ENCODE assay signal across 8 mouse cellular contexts in the genomic region with DNA sequence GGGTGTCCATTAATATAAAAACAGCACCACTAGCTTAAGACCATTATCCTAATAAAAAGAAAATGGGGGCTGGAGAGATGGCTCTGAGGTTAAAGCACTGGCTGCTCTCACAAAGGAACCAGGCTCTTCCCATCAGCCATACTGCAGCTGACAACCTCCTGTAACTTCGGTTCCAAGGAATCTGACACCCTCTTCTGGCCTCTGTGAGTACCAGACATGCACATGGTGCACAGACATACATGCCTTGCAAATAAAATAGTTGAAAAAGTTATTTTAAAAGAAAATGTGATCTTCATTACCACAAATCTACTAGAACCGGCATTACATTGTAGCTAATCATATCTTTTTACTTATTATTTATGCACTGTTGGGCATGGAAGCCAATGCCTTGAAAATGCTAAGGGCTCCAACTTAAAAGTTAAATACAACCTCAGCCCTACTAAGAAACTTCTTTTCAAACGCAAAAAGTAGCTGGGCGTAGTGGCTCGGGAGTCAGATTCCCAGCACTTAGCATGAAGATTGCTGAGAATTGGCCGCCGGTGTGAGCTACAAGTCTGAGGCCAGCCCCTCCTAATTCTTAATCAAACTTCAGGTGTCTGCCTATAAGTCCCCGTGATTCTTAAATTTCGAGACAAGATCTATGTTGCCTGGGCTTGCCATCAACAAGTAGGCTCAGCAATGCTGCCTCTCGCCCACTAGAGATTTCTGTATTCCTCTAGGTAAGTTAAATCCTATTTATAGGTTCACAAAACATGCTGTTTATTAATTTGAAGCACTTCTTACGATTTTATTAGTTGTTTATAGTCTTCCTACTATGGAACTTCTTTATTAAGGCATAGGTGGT. TPM values are rescaled to one million over a fixed set of nuclear protein-coding genes. Genes with fewer than 3 reads are reported as not detected.
A peak's percentile ranks its signal among the peaks of the same experiment; 100 is the strongest.
DNase-seq lines count a peak whose midpoint lies in the region; ATAC-seq and TF ChIP-seq lines count a peak whose summit lies in the region.

No protein-coding gene starts in this region.

- peak overlapping the region; percentile 71 for H3K4me2 ChIP-seq in CH12.LX (ENCODE audit: insufficient read depth, low read depth, poor library complexity, severe bottlenecking)
- peak overlapping the region; percentile 72 for H3K4me2 ChIP-seq in embryonic facial prominence, embryonic 15.5 days (replicated peaks)
- peak overlapping the region; percentile 55 for H3K4me2 ChIP-seq in neural tube, embryonic 14.5 days (ENCODE audit: low read depth, low read length)

- peaks cover 33% of the 10 kb centered on the region for H3K4me1 ChIP-seq in erythroblast, embryonic 14.5 days (ENCODE audit: control insufficient read depth)
- peaks cover 0 to 31% of the 10 kb centered on the region in 2 experiments; a peak in 2 of 4 replicates for H3K4me1 ChIP-seq in CH12.LX (ENCODE audit: control insufficient read depth in 1 of 2, insufficient read depth in 2 of 2)
- H3K4me1 ChIP-seq in embryonic facial prominence, embryonic 15.5 days, result peaks cover 6% of the 10 kb centered on the region; the same call in 1 of the 2 replicates
- peaks cover 9% of the 10 kb centered on the region for H3K4me1 ChIP-seq in limb, embryonic 10.5 days
- H3K4me1 ChIP-seq in neural tube, embryonic 14.5 days (ENCODE audit: control insufficient read depth, insufficient read depth, low read length), result peaks cover 6% of the 10 kb centered on the region

- dilution Hi-C loops in CH12.LX (cut with MboI; ENCODE audit: extremely low pct_ligation_motif_present, extremely low pct_unique_long_range_greater_than_20kb, low sequenced_read_pairs), result no loop called here

- peak in 1 of 2 experiments; percentile 92; a peak in 2 of 4 replicates for TF ChIP-seq CTCF in CH12.LX (conservative IDR thresholded peaks at IDR 0.05 in 1 of 2, IDR thresholded peaks at IDR 0.05 in 1 of 2; ENCODE audit: low read depth in 2 of 2, low read length in 2 of 2)

- H3K79me2 ChIP-seq in CH12.LX (replicated peaks; ENCODE audit: control insufficient read depth, extremely low read depth, insufficient read depth, poor library complexity, severe bottlenecking), result no peaks in the 10 kb centered on the region; the same call in 1 of the 2 replicates

- in situ Hi-C loops in CH12.LX (cut with MboI; ENCODE audit: low pct_ligation_motif_present, low pct_unique_long_range_greater_than_20kb, low sequenced_read_pairs), result loop anchor here (5.0 to 10.0 kb wide), 4 partner anchors 85 to 545 kb away; a partner anchor contains a TSS

- peak; percentile 84 for DNase-seq in CH12.LX (ENCODE audit: extremely low read depth)
- no peak for DNase-seq in limb, embryonic 10.5 days (ENCODE audit: low spot score)
- DNase-seq in left cerebral cortex, postnatal 36 days (ENCODE audit: low spot score in 2 of 2), result no peak
- no peak for DNase-seq in frontal cortex, postnatal 36 days (ENCODE audit: low spot score in 2 of 2)

- intact Hi-C loops in left cerebral cortex, postnatal 36 days (cut with DNase I), result loop anchor here (2.0 to 10.0 kb wide), 2 partner anchors 73 to 555 kb away; a partner anchor contains a TSS

- peak overlapping the region; percentile 67 for H3K9ac ChIP-seq in CH12.LX (ENCODE audit: insufficient read depth, low read depth)
- H3K9ac ChIP-seq in embryonic facial prominence, embryonic 15.5 days, result peak overlapping the region; percentile 49; the same call in 1 of the 2 replicates
- peak overlapping the region; percentile 69 for H3K9ac ChIP-seq in neural tube, embryonic 14.5 days (replicated peaks; ENCODE audit: low read depth, low read length)

- H3K9me3 ChIP-seq in erythroblast, embryonic 14.5 days (ENCODE audit: control insufficient read depth, low read length), result no peaks in the 10 kb centered on the region
- H3K9me3 ChIP-seq in CH12.LX (replicated peaks; ENCODE audit: low read length), result no peaks in the 10 kb centered on the region
- H3K9me3 ChIP-seq in embryonic facial prominence, embryonic 15.5 days (replicated peaks), result no peaks in the 10 kb centered on the region
- H3K9me3 ChIP-seq in limb, embryonic 10.5 days (replicated peaks), result no peaks in the 10 kb centered on the region
- H3K9me3 ChIP-seq in neural tube, embryonic 14.5 days (ENCODE audit: control insufficient read depth, low read length), result no peaks in the 10 kb centered on the region

- WGBS in embryonic facial prominence, embryonic 15.5 days, result 12% methylated on average over 11 of the region's 11 CpGs
- 29% methylated on average over 11 of the region's 11 CpGs for WGBS in limb, embryonic 10.5 days
- 32% methylated on average over 11 of the region's 11 CpGs for WGBS in neural tube, embryonic 14.5 days

- H3K27me3 ChIP-seq in erythroblast, embryonic 14.5 days (ENCODE audit: control insufficient read depth), result no peaks in the 10 kb centered on the region
- no peaks in the 10 kb centered on the region for H3K27me3 ChIP-seq in CH12.LX (replicated peaks)
- no peaks in the 10 kb centered on the region for H3K27me3 ChIP-seq in embryonic facial prominence, embryonic 15.5 days
- no peaks in the 10 kb centered on the region for H3K27me3 ChIP-seq in limb, embryonic 10.5 days (ENCODE audit: low read depth, poor library complexity, severe bottlenecking)
- H3K27me3 ChIP-seq in neural tube, embryonic 14.5 days (ENCODE audit: control insufficient read depth, insufficient read depth, low read length), result no peaks in the 10 kb centered on the region

- no peak for TF ChIP-seq EP300 in CH12.LX (IDR thresholded peaks at IDR 0.05; ENCODE audit: low read length)

- peak; percentile 94 for TF ChIP-seq RAD21 in CH12.LX (IDR thresholded peaks at IDR 0.05; ENCODE audit: low read depth, low read length)

- TF ChIP-seq POLR2A in CH12.LX (IDR thresholded peaks at IDR 0.05; ENCODE audit: low read depth, low read length), result peak; percentile 34

- H3K27ac ChIP-seq in CH12.LX (ENCODE audit: insufficient read depth, low read depth), result no peak overlapping the region
- peak overlapping the region; percentile 58; the same call in 1 of the 2 replicates for H3K27ac ChIP-seq in embryonic facial prominence, embryonic 15.5 days (replicated peaks)
- peak overlapping the region; percentile 94 for H3K27ac ChIP-seq in limb, embryonic 10.5 days
- H3K27ac ChIP-seq in neural tube, embryonic 14.5 days (ENCODE audit: low read depth, low read length), result peak overlapping the region; percentile 66; the same call in 1 of the 2 replicates

- ATAC-seq in erythroblast, adult 5-6 weeks (replicated peaks; ENCODE audit: low FRiP score, poor library complexity, severe bottlenecking), result no peak
- ATAC-seq in embryonic facial prominence, embryonic 15.5 days (ENCODE audit: insufficient number of reproducible peaks, low FRiP score, low TSS enrichment, low read depth), result no peak
- no peak for ATAC-seq in neural tube, embryonic 14.5 days (ENCODE audit: low read depth)

- H3K4me3 ChIP-seq in erythroblast, embryonic 14.5 days (replicated peaks), result peak overlapping the region; percentile 73
- peak overlapping the region; percentile 60 to 99 (median 79) for H3K4me3 ChIP-seq in CH12.LX (replicated peaks in 1 of 3; ENCODE audit: low read depth in 2 of 3, low read length in 2 of 3, poor library complexity in 1 of 3)
- H3K4me3 ChIP-seq in embryonic facial prominence, embryonic 15.5 days (replicated peaks), result peak overlapping the region; percentile 72
- H3K4me3 ChIP-seq in limb, embryonic 10.5 days, result peak overlapping the region; percentile 80
- H3K4me3 ChIP-seq in neural tube, embryonic 14.5 days (ENCODE audit: low read depth, low read length), result peak overlapping the region; percentile 52

- no peaks in the 10 kb centered on the region for H3K36me3 ChIP-seq in erythroblast, embryonic 14.5 days (ENCODE audit: control insufficient read depth)
- H3K36me3 ChIP-seq in CH12.LX (replicated peaks in 1 of 2; ENCODE audit: control insufficient read depth in 1 of 2, insufficient read depth in 1 of 2, low read length in 1 of 2), result peaks cover 0 to 2% of the 10 kb centered on the region in 2 experiments
- H3K36me3 ChIP-seq in embryonic facial prominence, embryonic 15.5 days, result no peaks in the 10 kb centered on the region
- H3K36me3 ChIP-seq in limb, embryonic 10.5 days, result no peaks in the 10 kb centered on the region
- H3K36me3 ChIP-seq in neural tube, embryonic 14.5 days (ENCODE audit: control insufficient read depth, insufficient read depth, low read length), result no peaks in the 10 kb centered on the region

RNA-seq across cellular contexts. Expression of a gene that starts 1.2 kb away (rescaled TPM):
- not detected in 2 replicates for polyA plus RNA-seq in erythroblast, embryonic 14.5 days (2012)
- 1.9 and 5.0 TPM in 2 replicates for total RNA-seq in erythroblast, adult 5-6 weeks (2015; ENCODE audit: low replicate concordance)
- 1.3 and 5.7 TPM in 2 replicates for total RNA-seq in erythroblast, adult 5-6 weeks (2017; ENCODE audit: low replicate concordance)
- total RNA-seq in CH12.LX (2012; rRNA removed), result 18.2 and 23.1 TPM in 2 replicates
- 15.5 and 18.6 TPM in 2 replicates for total RNA-seq in CH12.LX (2014; rRNA removed)
- 55.8 and 64.4 TPM in 2 replicates for polyA plus RNA-seq in CH12.LX (2012; ENCODE audit: insufficient read length, low read depth)
- polyA plus RNA-seq in embryonic facial prominence, embryonic 15.5 days (2015; fragmentation: Nextera tagmentation; extraction: Ambion mirVana), result 8.3 and 10.9 TPM in 2 replicates
- polyA plus RNA-seq in limb, embryonic 10.5 days (2016; fragmentation: Nextera tagmentation; extraction: Ambion mirVana), result 6.5 and 7.9 TPM in 2 replicates
- 12.1 and 16.5 TPM in 2 replicates for polyA plus RNA-seq in neural tube, embryonic 14.5 days (2014; fragmentation: Nextera tagmentation; extraction: Ambion mirVana)
- total RNA-seq in left cerebral cortex, postnatal 36 days (2021), result 10 to 100 TPM; 29.0 to 32.0 TPM

RNA-seq across cellular contexts. Expression of a gene that starts 6.6 kb away (rescaled TPM):
- polyA plus RNA-seq in erythroblast, embryonic 14.5 days (2012), result 113 and 143 TPM in 2 replicates
- 97.0 and 122 TPM in 2 replicates for total RNA-seq in erythroblast, adult 5-6 weeks (2015; ENCODE audit: low replicate concordance)
- total RNA-seq in erythroblast, adult 5-6 weeks (2017; ENCODE audit: low replicate concordance), result 67.1 and 108 TPM in 2 replicates
- total RNA-seq in CH12.LX (2012; rRNA removed) (1,034 and 1,097 TPM in 2 replicates), CH12.LX (2014; rRNA removed) (1,162 and 1,228 TPM in 2 replicates)
- polyA plus RNA-seq in CH12.LX (2012; ENCODE audit: insufficient read length, low read depth), result 854 and 997 TPM in 2 replicates
- polyA plus RNA-seq in embryonic facial prominence, embryonic 15.5 days (2015; fragmentation: Nextera tagmentation; extraction: Ambion mirVana), result 512 and 526 TPM in 2 replicates
- 550 and 645 TPM in 2 replicates for polyA plus RNA-seq in limb, embryonic 10.5 days (2016; fragmentation: Nextera tagmentation; extraction: Ambion mirVana)
- polyA plus RNA-seq in neural tube, embryonic 14.5 days (2014; fragmentation: Nextera tagmentation; extraction: Ambion mirVana), result 831 and 868 TPM in 2 replicates
- 100 to 1,000 TPM; 231 to 246 TPM for total RNA-seq in left cerebral cortex, postnatal 36 days (2021)

RNA-seq across cellular contexts. Expression of a gene that starts 42.7 kb away (rescaled TPM):
- 0.79 and 0.86 TPM in 2 replicates for polyA plus RNA-seq in erythroblast, embryonic 14.5 days (2012)
- total RNA-seq in erythroblast, adult 5-6 weeks (2015; ENCODE audit: low replicate concordance), result 20.9 and 32.1 TPM in 2 replicates
- 0.84 and 1.8 TPM in 2 replicates for total RNA-seq in erythroblast, adult 5-6 weeks (2017; ENCODE audit: low replicate concordance)
- 0.25 TPM in 1 of 2 replicates, not detected in the other for total RNA-seq in CH12.LX (2012; rRNA removed)
- not detected in 2 replicates for total RNA-seq in CH12.LX (2014; rRNA removed)
- polyA plus RNA-seq in CH12.LX (2012; ENCODE audit: insufficient read length, low read depth), result 0.63 and 0.90 TPM in 2 replicates
- polyA plus RNA-seq in embryonic facial prominence, embryonic 15.5 days (2015; fragmentation: Nextera tagmentation; extraction: Ambion mirVana), result 285 and 293 TPM in 2 replicates
- 52.0 and 60.7 TPM in 2 replicates for polyA plus RNA-seq in limb, embryonic 10.5 days (2016; fragmentation: Nextera tagmentation; extraction: Ambion mirVana)
- polyA plus RNA-seq in neural tube, embryonic 14.5 days (2014; fragmentation: Nextera tagmentation; extraction: Ambion mirVana), result 67.9 and 69.9 TPM in 2 replicates
- total RNA-seq in left cerebral cortex, postnatal 36 days (2021), result 1 to 10 TPM; 7.9 to 8.9 TPM

Comparison
In these comparisons a context has a peak if more than half of its experiments do, and no peak if none do; other contexts are left out.
1. RNA of a gene that starts 42.7 kb away (polyA plus RNA-seq): 285 to 293 TPM in embryonic facial prominence, embryonic 15.5 days, 67.9 to 69.9 TPM in neural tube, embryonic 14.5 days and 52.0 to 60.7 TPM in limb, embryonic 10.5 days; 0.79 to 0.86 TPM in erythroblast, embryonic 14.5 days and 0.63 to 0.90 TPM in CH12.LX; every median in the first group is over 10 times any median in the second.
2. Peak in every context shown above with its lines, with median percentiles within 50 percentile points of each other: H3K4me3 ChIP-seq, H3K4me2 ChIP-seq and H3K9ac ChIP-seq.